Mouse (Mus musculus) myocyte (in vitro differentiated cells): ENCODE measurements around the gene Nxpe4.

Experiments used
- MAX ChIP-seq: IDR thresholded peaks from one replicate; pipeline ENCODE4 v1.6.1; 2011; ENCODE audit warnings: low read depth, mild to moderate bottlenecking, control low read depth
- MYOG ChIP-seq, 3 experiments: IDR thresholded peaks; one replicate each; pipeline ENCODE4 v1.6.1; 2011; ENCODE audit warnings: control low read depth in 2 of 3, low read depth in 2 of 3, mild to moderate bottlenecking in 2 of 3; ENCODE audit not compliant: insufficient read length in 2 of 3, control insufficient read depth in 1 of 3, insufficient read depth in 1 of 3
- POLR2A ChIP-seq: IDR thresholded peaks from one replicate; pipeline ENCODE4 v1.6.1; 2011; ENCODE audit warnings: low read depth, mild to moderate bottlenecking, control low read depth, moderate library complexity; ENCODE audit not compliant: insufficient read length
- TCF12 ChIP-seq: IDR thresholded peaks from one replicate; pipeline ENCODE4 v1.6.1; 2011; ENCODE audit warnings: mild to moderate bottlenecking, control low read depth; ENCODE audit not compliant: poor library complexity, insufficient read depth, severe bottlenecking
- USF1 ChIP-seq: IDR thresholded peaks from one replicate; pipeline ENCODE4 v1.6.1; 2011; ENCODE audit warnings: low read depth, mild to moderate bottlenecking, control low read depth, moderate library complexity

- TF ChIP-seq USF1 (no peak), POLR2A (no peak), MYOG (IDR thresholded peaks at IDR 0.05; ENCODE audit: control insufficient read depth in 1 of 3, insufficient read depth in 1 of 3, insufficient read length in 2 of 3, low read depth in 2 of 3) (no peak), TCF12 (no peak), MAX (no peak)
Measured at GRCm38 (mm10) chr9:48418829-48419228, 257.0 kb downstream of the Nxpe4 start.
